Mouse (Mus musculus) intestine, embryonic 15.5 days (tissue): Measurements from ENCODE around the gene Akap6. TPM values are rescaled to one million over a fixed set of nuclear protein-coding genes. Genes with fewer than 3 reads are reported as not detected.

ENCODE experiments used
- ATAC-seq: fragments of 200-750 bp; cut with Nextera tagmentation; 2 replicates; pipeline ENCODE4 v1.8.0; 2017; ENCODE audit warnings: moderate TSS enrichment, moderate library complexity
- H3K27ac ChIP-seq: fragments of 300-500 bp; sonication (generic); 2 replicates; pipeline ENCODE4 v1.5.1; 2015; ENCODE audit warnings: mild to moderate bottlenecking, inconsistent platforms
- H3K27me3 ChIP-seq: fragments of 300-500 bp; sonication (generic); replicated peaks from 2 replicates; pipeline ENCODE4 v1.6.1; 2015; ENCODE audit warnings: inconsistent platforms
- H3K36me3 ChIP-seq: fragments of 300-500 bp; sonication (generic); 2 replicates; pipeline ENCODE4 v1.6.1; 2015; ENCODE audit warnings: inconsistent platforms
- H3K4me1 ChIP-seq: fragments of 300-500 bp; sonication (generic); replicated peaks from 2 replicates; pipeline ENCODE4 v1.6.1; 2015; ENCODE audit warnings: inconsistent platforms
- H3K4me2 ChIP-seq: fragments of 300-500 bp; sonication (generic); replicated peaks from 2 replicates; pipeline ENCODE4 v1.6.1; 2015; ENCODE audit warnings: mild to moderate bottlenecking, inconsistent platforms
- H3K4me3 ChIP-seq: fragments of 300-500 bp; sonication (generic); replicated peaks from 2 replicates; pipeline ENCODE4 v1.5.1; 2015; ENCODE audit warnings: inconsistent platforms
- H3K9ac ChIP-seq: fragments of 300-500 bp; sonication (generic); 2 replicates; pipeline ENCODE4 v1.6.1; 2015; ENCODE audit warnings: inconsistent platforms
- H3K9me3 ChIP-seq: fragments of 300-500 bp; sonication (generic); 2 replicates; pipeline ENCODE4 v1.6.1; 2016; ENCODE audit warnings: inconsistent platforms
- WGBS: fragments of 180-500 bp; shearing (Covaris S2); methylation state at CpG from one replicate; pipeline ENCODE4 v1.1.7; 2015; 5-methylcytosine and 5-hydroxymethylcytosine counted together
- polyA plus RNA-seq: library from polyadenylated mRNA; unstranded; fragments of >200 nt; fragmentation: Nextera tagmentation; extraction: Ambion mirVana; gene quantifications from 2 replicates; pipeline ENCODE4 v1.2.1, GENCODE M21; 2015

Akap6 gene
- polyA plus RNA-seq, 1 experiment from 2014 or later, result 1.9 TPM

DNA sequence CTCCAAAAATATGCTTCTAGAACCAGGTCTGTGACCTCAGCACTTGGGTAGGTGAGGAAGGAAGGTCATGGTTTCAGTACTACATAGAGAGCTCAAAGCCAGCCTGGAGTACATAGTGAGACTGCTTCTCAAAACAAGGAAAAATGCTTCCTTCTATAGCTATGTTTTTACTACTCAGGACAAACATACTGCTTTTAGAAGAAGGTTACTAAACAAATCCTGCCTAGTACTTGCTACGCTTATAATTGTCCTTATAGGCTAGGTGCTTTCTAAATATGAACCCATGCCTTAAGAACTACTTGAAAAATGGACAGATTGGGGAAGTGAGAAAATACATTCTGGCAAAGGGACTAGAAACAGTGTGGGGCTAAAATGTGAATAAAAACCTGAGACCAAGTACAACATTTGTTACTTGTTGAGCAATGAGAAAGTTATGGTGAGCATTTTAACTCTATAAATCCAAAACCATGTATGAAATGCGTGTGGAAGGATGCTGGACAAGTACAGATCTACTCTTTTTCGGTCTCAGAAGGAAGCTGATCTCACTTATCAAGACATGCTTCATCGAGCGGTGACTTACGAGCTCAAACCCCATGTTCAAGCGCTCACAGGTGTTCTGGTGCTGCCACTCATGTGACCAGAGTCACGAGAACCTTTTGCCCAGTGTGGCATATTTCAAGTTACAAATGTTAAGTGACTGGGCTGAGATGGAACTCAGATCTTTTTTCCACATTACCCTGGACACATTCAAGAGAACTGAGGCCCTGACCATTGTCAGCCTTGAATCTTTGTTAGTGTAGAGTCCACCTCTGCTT lies 469.2 kb downstream of the Akap6 start:
- no peak overlapping the region for H3K4me2 ChIP-seq
- ATAC-seq, result no peak
- H3K27me3 ChIP-seq, result no peaks in the 10 kb centered on the region
- no peak overlapping the region for H3K27ac ChIP-seq
- 89% methylated on average over 8 of the region's 8 CpGs for WGBS
- no peaks in the 10 kb centered on the region for H3K36me3 ChIP-seq
- no peaks in the 10 kb centered on the region for H3K9me3 ChIP-seq
- no peak overlapping the region for H3K4me3 ChIP-seq
- H3K9ac ChIP-seq, result no peak overlapping the region
- H3K4me1 ChIP-seq, result no peaks in the 10 kb centered on the region

DNA sequence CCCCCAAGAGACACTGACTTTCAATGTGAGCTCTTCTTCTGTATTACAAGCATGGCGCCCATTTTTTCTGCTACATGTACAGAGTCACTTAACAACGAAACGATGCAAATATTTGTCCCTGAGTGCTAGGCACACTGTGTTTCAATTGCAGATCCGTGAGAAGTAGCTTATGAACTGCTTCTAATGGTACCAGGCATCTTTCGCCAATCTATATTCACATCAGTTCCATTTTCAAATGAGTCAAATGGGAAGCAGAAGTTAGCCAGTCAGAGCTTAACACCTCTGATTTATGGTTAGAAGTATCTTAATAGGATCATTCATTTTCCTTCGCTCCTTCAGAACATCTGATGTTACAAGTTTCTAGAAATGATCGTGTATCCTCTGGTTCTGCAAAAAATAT lies 492.3 kb downstream of the Akap6 start:
- no peak for ATAC-seq
- Histone ChIP-seq H3K36me3 (no peaks in the 10 kb centered on the region), H3K27me3 (no peaks in the 10 kb centered on the region), H3K27ac (no peak overlapping the region), H3K9ac (no peak overlapping the region), H3K4me3 (no peak overlapping the region), H3K9me3 (no peaks in the 10 kb centered on the region), H3K4me2 (no peak overlapping the region), H3K4me1 (no peaks in the 10 kb centered on the region)
- WGBS, result 86% methylated on average over 7 of the region's 7 CpGs

DNA sequence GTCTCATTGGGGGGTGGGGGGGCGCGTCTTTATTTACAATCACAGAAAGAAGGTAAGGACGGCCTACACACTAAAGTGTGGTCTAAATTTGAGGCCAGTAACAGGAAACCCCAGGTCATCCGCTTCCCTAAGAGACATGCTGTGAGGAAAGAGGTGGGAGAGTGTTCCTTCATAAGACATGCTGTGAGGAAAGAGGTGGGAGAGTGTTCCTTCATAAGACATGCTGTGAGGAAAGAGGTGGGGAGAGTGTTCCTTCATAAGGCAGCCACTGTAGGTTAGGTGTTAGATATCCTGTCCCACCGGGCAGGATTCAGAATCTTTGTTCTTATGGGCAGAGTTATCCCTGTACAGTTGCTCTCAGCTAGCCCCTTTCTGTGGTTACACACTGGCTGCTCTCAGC lies 494.5 kb downstream of the Akap6 start:
- H3K4me2 ChIP-seq, result no peak overlapping the region
- 72% methylated on average over 5 of the region's 5 CpGs for WGBS
- no peaks in the 10 kb centered on the region for H3K27me3 ChIP-seq
- H3K4me1 ChIP-seq, result no peaks in the 10 kb centered on the region
- no peaks in the 10 kb centered on the region for H3K36me3 ChIP-seq
- H3K9ac ChIP-seq, result no peak overlapping the region
- no peak for ATAC-seq
- H3K27ac ChIP-seq, result no peak overlapping the region
- no peak overlapping the region for H3K4me3 ChIP-seq
- no peaks in the 10 kb centered on the region for H3K9me3 ChIP-seq

Other genes with a start within 250 kb of the Akap6 start
- gene Arhgap5, start 195.4 kb upstream of the Akap6 start, polyA plus RNA-seq, result 31.5 and 36.0 TPM in 2 replicates